Mouse (Mus musculus) stomach, postnatal 0 days (tissue): ENCODE measurements at regions not wholly inside any gene's neighbourhood (a gene's known extent, or its start where the extent isn't known, plus 50 kb on each side); places are given as distances from the start of the nearest gene placed in this dataset.
"Not testable (repeated sequence)": the region's sequence is repeated elsewhere in the genome, so short reads cannot be mapped to it uniquely, and the experiment has no call there.

ENCODE experiments used
- ATAC-seq: fragments of 200-750 bp; cut with Nextera tagmentation; 2 replicates; pipeline ENCODE4 v1.8.0; 2017; ENCODE audit not compliant: low FRiP score, low TSS enrichment
- DNase-seq: peaks from one replicate; pipeline ENCODE4 v3.0.0-alpha.2; 2016; ENCODE audit warnings: low spot score
- H3K27ac ChIP-seq: fragments of 300-500 bp; sonication (generic); replicated peaks from 2 replicates; pipeline ENCODE4 v1.5.1; 2014; ENCODE audit warnings: mild to moderate bottlenecking, control low read depth
- H3K27me3 ChIP-seq: fragments of 300-500 bp; sonication (generic); 2 replicates; pipeline ENCODE4 v1.6.1; 2014; ENCODE audit warnings: low read length; ENCODE audit not compliant: control insufficient read depth, insufficient read depth
- H3K36me3 ChIP-seq: fragments of 300-500 bp; sonication (generic); 2 replicates; pipeline ENCODE4 v1.6.1; 2014; ENCODE audit warnings: low read length, mixed read lengths; ENCODE audit not compliant: control insufficient read depth, insufficient read depth
- H3K4me1 ChIP-seq: fragments of 300-500 bp; sonication (generic); replicated peaks from 2 replicates; pipeline ENCODE4 v1.6.1; 2014; ENCODE audit warnings: antibody characterized with exemption; ENCODE audit not compliant: control insufficient read depth, insufficient read depth
- H3K4me2 ChIP-seq: fragments of 300-500 bp; sonication (generic); replicated peaks from 2 replicates; pipeline ENCODE4 v1.6.1; 2014; ENCODE audit warnings: low read depth, mild to moderate bottlenecking, control low read depth, moderate library complexity
- H3K4me3 ChIP-seq: fragments of 300-500 bp; sonication (generic); 2 replicates; pipeline ENCODE4 v1.5.1; 2014; ENCODE audit warnings: low read depth, low read length, control low read depth
- H3K9ac ChIP-seq: fragments of 300-500 bp; sonication (generic); 2 replicates; pipeline ENCODE4 v1.6.1; 2014; ENCODE audit warnings: mild to moderate bottlenecking, low read length, control low read depth, mixed read lengths
- H3K9me3 ChIP-seq: fragments of 300-500 bp; sonication (generic); 2 replicates; pipeline ENCODE4 v1.6.1; 2016; ENCODE audit warnings: low read length; ENCODE audit not compliant: control insufficient read depth
- CTCF ChIP-seq: IDR thresholded peaks from 2 replicates; pipeline ENCODE4 v1.5.1; 2016; ENCODE audit warnings: antibody characterized with exemption, low read depth, mild to moderate bottlenecking, moderate library complexity
- EP300 ChIP-seq: optimal IDR thresholded peaks from 2 replicates; pipeline ENCODE3; 2016; ENCODE audit warnings: antibody characterized with exemption
- WGBS: fragments of 180-500 bp; shearing (Covaris S2); extraction: QIAGEN DNeasy Blood & Tissue Kit; methylation state at CpG from one replicate; pipeline ENCODE4 v1.1.7; 2014; 5-methylcytosine and 5-hydroxymethylcytosine counted together

- Histone ChIP-seq H3K27me3 (no peaks in the 10 kb centered on the region), H3K9me3 (no peaks in the 10 kb centered on the region), H3K4me2 (no peak overlapping the region), H3K27ac (no peak overlapping the region), H3K4me3 (no peak overlapping the region), H3K36me3 (no peaks in the 10 kb centered on the region), H3K4me1 (no peaks in the 10 kb centered on the region), H3K9ac (no peak overlapping the region)
- DNase-seq (no peak), ATAC-seq (no peak)
- TF ChIP-seq EP300 (no peak), CTCF (no peak)
- WGBS: 70% methylated on average over 6 of the region's 6 CpGs
Measured at GRCm38 (mm10) chr2:114723971-114724666, 69.4 kb upstream of the Dph6 start.

- TF ChIP-seq EP300 (no peak), CTCF (no peak)
- Histone ChIP-seq H3K4me1 (no peaks in the 10 kb centered on the region), H3K9me3 (no peaks in the 10 kb centered on the region), H3K4me2 (no peak overlapping the region), H3K27me3 (no peaks in the 10 kb centered on the region), H3K36me3 (no peaks in the 10 kb centered on the region), H3K27ac (no peak overlapping the region), H3K9ac (no peak overlapping the region), H3K4me3 (no peak overlapping the region)
- WGBS: 57% methylated on average over 1 of the region's 1 CpGs
- no peak for ATAC-seq
- DNase-seq: no peak
Measured at GRCm38 (mm10) chr2:114727197-114727596, 72.4 kb upstream of the Dph6 start.

GRCm38 (mm10) chr2:114734861-114735569 lies 80.3 kb upstream of the Dph6 start:
- TF ChIP-seq EP300 (no peak), CTCF (no peak)
- 16% methylated on average over 4 of the region's 4 CpGs for WGBS
- H3K9ac ChIP-seq: no peak overlapping the region
- no peak overlapping the region for H3K4me2 ChIP-seq
- H3K27me3 ChIP-seq: no peaks in the 10 kb centered on the region
- H3K9me3 ChIP-seq: no peaks in the 10 kb centered on the region
- H3K4me1 ChIP-seq: no peaks in the 10 kb centered on the region
- H3K4me3 ChIP-seq: no peak overlapping the region
- DNase-seq: no peak
- H3K27ac ChIP-seq: no peak overlapping the region
- ATAC-seq: no peak
- H3K36me3 ChIP-seq: no peaks in the 10 kb centered on the region

- Histone ChIP-seq H3K9ac (no peak overlapping the region), H3K36me3 (no peaks in the 10 kb centered on the region), H3K4me1 (no peaks in the 10 kb centered on the region), H3K27me3 (no peaks in the 10 kb centered on the region), H3K4me3 (no peak overlapping the region), H3K9me3 (no peaks in the 10 kb centered on the region), H3K4me2 (no peak overlapping the region), H3K27ac (no peak overlapping the region)
- ATAC-seq (peak; percentile 60; the same call in 1 of the 2 replicates), DNase-seq (no peak)
- TF ChIP-seq CTCF (no peak), EP300 (no peak)
- WGBS: 42% methylated on average over 11 of the region's 11 CpGs
Measured at GRCm38 (mm10) chr2:114739421-114740212, 84.9 kb upstream of the Dph6 start.

- no peaks in the 10 kb centered on the region for H3K27me3 ChIP-seq
- H3K27ac ChIP-seq: no peak overlapping the region
- H3K9ac ChIP-seq: no peak overlapping the region
- WGBS: 49% methylated on average over 4 of the region's 4 CpGs
- H3K9me3 ChIP-seq: no peaks in the 10 kb centered on the region
- DNase-seq: no peak
- no peak overlapping the region for H3K4me2 ChIP-seq
- no peak overlapping the region for H3K4me3 ChIP-seq
- no peaks in the 10 kb centered on the region for H3K36me3 ChIP-seq
- no peak for ATAC-seq
- TF ChIP-seq CTCF: no peak
- no peak for TF ChIP-seq EP300
- no peaks in the 10 kb centered on the region for H3K4me1 ChIP-seq
Measured at GRCm38 (mm10) chr2:114763276-114763675, 108.5 kb upstream of the Dph6 start.

GRCm38 (mm10) chr2:114773723-114774122 lies 119.0 kb upstream of the Dph6 start:
- 86% methylated on average over 6 of the region's 6 CpGs for WGBS
- H3K4me1 ChIP-seq, DNase-seq, H3K4me3 ChIP-seq, H3K9me3 ChIP-seq, H3K9ac ChIP-seq, ATAC-seq, H3K4me2 ChIP-seq, H3K36me3 ChIP-seq, H3K27me3 ChIP-seq, H3K27ac ChIP-seq: not testable (repeated sequence)
